Mouse (Mus musculus) yolk sac, embryonic 10.5 days (tissue): ENCODE measurements around the gene Gm28079.
"Not testable (repeated sequence)": the region's sequence is repeated elsewhere in the genome, so short reads cannot be mapped to it uniquely, and the experiment has no call there.

ENCODE experiments used
- DNase-seq: peaks from one replicate; pipeline ENCODE4 v3.0.0-alpha.2; 2017; ENCODE audit warnings: low spot score

The Gm28079 gene

GRCm38 (mm10) chrY:70014799-70015198 lies at the start of gene Gm28079:
Gene Gm28079, minus strand, starts transcription at chrY:70014899.
- not testable (repeated sequence) for DNase-seq
